Mouse (Mus musculus): ENCODE results near the gene Zfp185.

Zfp185 gene

GRCm38 (mm10) chrX:72986841-72987519 lies at the start of gene Zfp185:
TSS of gene Zfp185 (plus strand) at chrX:72987339.
- DNase-seq (ENCODE audit: low read depth, low spot score) = no peak

- no peak for DNase-seq (ENCODE audit: low read depth, low spot score)
These were observed 33.7 kb upstream of the Zfp185 start for GRCm38 (mm10) chrX:72953464-72953863.

GRCm38 (mm10) chrX:72956486-72956885 lies 30.7 kb upstream of the Zfp185 start:
- DNase-seq (ENCODE audit: low read depth, low spot score) = no peak

GRCm38 (mm10) chrX:72960431-72960830 lies 26.7 kb upstream of the Zfp185 start:
- DNase-seq (ENCODE audit: low read depth, low spot score) = no peak

GRCm38 (mm10) chrX:72961511-72961910 lies 25.6 kb upstream of the Zfp185 start:
- no peak for DNase-seq (ENCODE audit: low read depth, low spot score)

GRCm38 (mm10) chrX:72962743-72963142 lies 24.4 kb upstream of the Zfp185 start:
- no peak for DNase-seq (ENCODE audit: low read depth, low spot score)

- no peak for DNase-seq (ENCODE audit: low read depth, low spot score)
These were observed 4.3 kb upstream of the Zfp185 start for GRCm38 (mm10) chrX:72982831-72983230.

- no peak for DNase-seq (ENCODE audit: low read depth, low spot score)
These were observed 1.5 kb upstream of the Zfp185 start for GRCm38 (mm10) chrX:72985607-72986006.

- DNase-seq (ENCODE audit: low read depth, low spot score) = no peak
These were observed 374 bp downstream of the Zfp185 start for GRCm38 (mm10) chrX:72987520-72987905.

- DNase-seq (ENCODE audit: low read depth, low spot score) = no peak
These were observed 1.3 kb downstream of the Zfp185 start for GRCm38 (mm10) chrX:72988431-72988830.

GRCm38 (mm10) chrX:72990581-72990980 lies 3.4 kb downstream of the Zfp185 start:
- DNase-seq (ENCODE audit: low read depth, low spot score) = no peak

- DNase-seq (ENCODE audit: low read depth, low spot score) = no peak
These were observed 5.3 kb downstream of the Zfp185 start for GRCm38 (mm10) chrX:72992291-72992919.

GRCm38 (mm10) chrX:72995542-72995941 lies 8.4 kb downstream of the Zfp185 start:
- no peak for DNase-seq (ENCODE audit: low read depth, low spot score)

GRCm38 (mm10) chrX:73003110-73003509 lies 16.0 kb downstream of the Zfp185 start:
- no peak for DNase-seq (ENCODE audit: low read depth, low spot score)

- DNase-seq (ENCODE audit: low read depth, low spot score) = no peak
These were observed 18.5 kb downstream of the Zfp185 start for GRCm38 (mm10) chrX:73005678-73006077.

GRCm38 (mm10) chrX:73007597-73008479 lies 20.7 kb downstream of the Zfp185 start:
- DNase-seq (ENCODE audit: low read depth, low spot score) = peak; percentile 91

GRCm38 (mm10) chrX:73012846-73013245 lies 25.7 kb downstream of the Zfp185 start:
- no peak for DNase-seq (ENCODE audit: low read depth, low spot score)

GRCm38 (mm10) chrX:73037003-73037402 lies 49.9 kb downstream of the Zfp185 start, which contains the start of gene Pnma5:
TSS of gene Pnma5 (minus strand) at chrX:73037103.
- no peak for DNase-seq (ENCODE audit: low read depth, low spot score)

- no peak for DNase-seq (ENCODE audit: low read depth, low spot score)
These were observed 51.7 kb downstream of the Zfp185 start for GRCm38 (mm10) chrX:73038831-73039230.

GRCm38 (mm10) chrX:73039666-73040065 lies 52.5 kb downstream of the Zfp185 start:
- DNase-seq (ENCODE audit: low read depth, low spot score) = no peak

- DNase-seq (ENCODE audit: low read depth, low spot score) = peak; percentile 85
These were observed 66.9 kb downstream of the Zfp185 start for GRCm38 (mm10) chrX:73053860-73054563.

- DNase-seq (ENCODE audit: low read depth, low spot score) = no peak
These were observed 74.4 kb downstream of the Zfp185 start for GRCm38 (mm10) chrX:73061528-73061927.

All from telencephalon, adult 2 months (tissue).